Mouse (Mus musculus): Measurements from ENCODE around the gene Gng8.

DNA sequence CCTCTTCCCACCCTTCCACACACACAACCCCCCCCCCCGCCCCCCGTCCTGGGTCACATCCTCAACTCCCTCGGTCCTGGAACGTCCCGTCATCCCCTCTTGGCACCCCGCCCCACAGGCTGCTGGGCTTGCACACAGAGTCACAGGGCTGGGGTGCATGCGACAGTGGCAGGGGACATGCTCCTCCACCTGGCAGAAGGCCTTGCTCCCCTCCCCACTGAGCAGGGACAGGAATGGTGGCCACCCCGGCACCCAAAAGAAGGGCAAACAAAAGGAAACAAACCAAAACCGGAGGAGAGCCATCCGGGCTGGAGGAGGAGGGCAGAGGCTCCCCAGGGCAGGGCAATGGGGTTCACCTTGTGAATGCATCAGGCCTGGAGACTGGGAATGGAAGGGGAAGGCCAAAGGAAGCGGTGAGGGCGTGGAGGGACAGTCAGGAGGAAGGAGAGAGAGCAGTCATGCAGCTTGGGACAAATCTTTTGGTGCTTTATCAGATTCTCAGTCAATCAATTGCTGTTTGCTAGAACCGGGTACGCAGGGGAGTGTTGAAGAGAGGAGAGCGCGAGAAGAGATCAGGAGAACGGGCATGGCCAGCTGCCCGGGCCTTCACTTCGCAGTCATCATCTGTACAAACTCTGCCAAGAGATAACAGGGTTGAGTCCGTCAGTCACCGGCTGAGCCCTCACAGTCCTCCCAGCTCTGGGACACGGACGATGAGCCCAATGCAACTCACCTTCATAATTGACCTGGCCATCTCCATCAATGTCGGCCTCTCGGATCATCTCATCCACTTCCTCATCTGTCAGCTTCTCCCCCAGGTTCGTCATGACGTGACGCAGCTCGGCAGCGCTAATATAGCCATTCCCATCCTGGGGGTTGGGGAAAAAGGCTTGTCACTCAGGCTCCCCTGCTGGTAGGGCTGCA is 25.0 kb downstream of the Gng8 start:
- TF ChIP-seq CTCF (IDR thresholded peaks at IDR 0.05 in 2 of 3, conservative IDR thresholded peaks at IDR 0.05 in 1 of 3; ENCODE audit: control insufficient read depth in 1 of 3, insufficient read depth in 1 of 3, low read depth in 2 of 3, low read length in 3 of 3, poor library complexity in 1 of 3, severe bottlenecking in 1 of 3) (no peak), NELFE (IDR thresholded peaks at IDR 0.05; ENCODE audit: low read depth, low read length) (no peak), E2F4 (IDR thresholded peaks at IDR 0.05; ENCODE audit: borderline replicate concordance, low read depth, low read length) (no peak)

Measured in MEL (cell line).